In the genomic region with DNA sequence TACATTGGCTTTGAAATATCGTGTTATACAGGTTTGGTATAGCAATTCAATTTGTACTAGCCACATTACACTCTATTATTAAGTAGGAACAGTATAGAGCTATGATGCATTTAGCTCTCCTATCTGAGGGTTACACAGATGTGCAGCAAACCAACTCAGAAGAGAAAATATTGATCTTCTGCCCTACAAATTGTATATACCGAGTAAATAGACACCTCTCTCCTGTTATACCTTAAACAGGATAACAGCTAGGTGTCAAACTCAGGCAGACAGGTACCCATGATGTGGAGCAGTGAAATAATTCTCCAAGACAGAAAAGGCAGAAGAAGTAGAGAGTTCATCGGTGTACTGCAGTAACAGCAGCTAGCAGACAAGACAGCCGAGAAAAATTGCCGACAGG, we compare ENCODE assay signal across 8 mouse cellular contexts. TPM values are rescaled to one million over a fixed set of nuclear protein-coding genes. Genes with fewer than 3 reads are reported as not detected.
DNase-seq lines count a peak whose midpoint lies in the region; ATAC-seq and TF ChIP-seq lines count a peak whose summit lies in the region.

No protein-coding gene starts in this region.

- H3K27ac ChIP-seq in left cerebral cortex, adult 2 months, result peak overlapping the region; percentile 81; the same call in 1 of the 2 replicates
- H3K27ac ChIP-seq in forebrain, embryonic 12.5 days, result peak overlapping the region; percentile 47; the same call in 1 of the 2 replicates
- no peak overlapping the region for H3K27ac ChIP-seq in limb, embryonic 13.5 days
- H3K27ac ChIP-seq in neural tube, embryonic 14.5 days (ENCODE audit: low read depth, low read length), result peak overlapping the region; percentile 88

- ATAC-seq in forebrain, embryonic 12.5 days (ENCODE audit: low FRiP score), result no peak
- no peak for ATAC-seq in limb, embryonic 13.5 days (ENCODE audit: low FRiP score, low read depth)
- ATAC-seq in neural tube, embryonic 14.5 days (ENCODE audit: low read depth), result no peak

- H3K4me2 ChIP-seq in forebrain, embryonic 12.5 days, result peak overlapping the region; percentile 44
- peak overlapping the region; percentile 55 for H3K4me2 ChIP-seq in limb, embryonic 13.5 days (replicated peaks)
- peak overlapping the region; percentile 45 for H3K4me2 ChIP-seq in neural tube, embryonic 14.5 days (ENCODE audit: low read depth, low read length)

- WGBS in forebrain, embryonic 12.5 days, result 72% methylated on average over 5 of the region's 5 CpGs
- 76% methylated on average over 5 of the region's 5 CpGs for WGBS in limb, embryonic 13.5 days
- WGBS in neural tube, embryonic 14.5 days, result 59% methylated on average over 5 of the region's 5 CpGs

- H3K36me3 ChIP-seq in forebrain, embryonic 12.5 days (replicated peaks), result peaks cover 6% of the 10 kb centered on the region; the same call in 1 of the 2 replicates
- peaks cover 5% of the 10 kb centered on the region; the same call in 1 of the 2 replicates for H3K36me3 ChIP-seq in limb, embryonic 13.5 days
- no peaks in the 10 kb centered on the region for H3K36me3 ChIP-seq in neural tube, embryonic 14.5 days (ENCODE audit: control insufficient read depth, insufficient read depth, low read length)

- DNase-seq in left cerebral cortex, adult 2 months (ENCODE audit: extremely low spot score in 1 of 2, low spot score in 2 of 2), result no peak
- DNase-seq in left cerebral cortex, adult 8-10 months (ENCODE audit: low spot score in 2 of 2), result no peak
- no peak for DNase-seq in kidney, postnatal 36 days
- DNase-seq in gastrocnemius, postnatal 25 days, result no peak
- no peak for DNase-seq in urinary bladder, postnatal 14 days (ENCODE audit: low spot score)

- peak overlapping the region; percentile 43 for H3K4me3 ChIP-seq in left cerebral cortex, adult 2 months
- no peak overlapping the region for H3K4me3 ChIP-seq in forebrain, embryonic 12.5 days (replicated peaks)
- H3K4me3 ChIP-seq in limb, embryonic 13.5 days, result no peak overlapping the region
- peak overlapping the region; percentile 100; the same call in 1 of the 2 replicates for H3K4me3 ChIP-seq in neural tube, embryonic 14.5 days (ENCODE audit: low read depth, low read length)

- no peaks in the 10 kb centered on the region for H3K27me3 ChIP-seq in forebrain, embryonic 12.5 days
- H3K27me3 ChIP-seq in limb, embryonic 13.5 days, result no peaks in the 10 kb centered on the region
- no peaks in the 10 kb centered on the region for H3K27me3 ChIP-seq in neural tube, embryonic 14.5 days (ENCODE audit: control insufficient read depth, insufficient read depth, low read length)

- no peaks in the 10 kb centered on the region for H3K9me3 ChIP-seq in forebrain, embryonic 12.5 days
- H3K9me3 ChIP-seq in limb, embryonic 13.5 days, result no peaks in the 10 kb centered on the region
- no peaks in the 10 kb centered on the region for H3K9me3 ChIP-seq in neural tube, embryonic 14.5 days (ENCODE audit: control insufficient read depth, low read length)

- peaks cover 28% of the 10 kb centered on the region for H3K4me1 ChIP-seq in forebrain, embryonic 12.5 days
- peaks cover 41% of the 10 kb centered on the region for H3K4me1 ChIP-seq in limb, embryonic 13.5 days
- H3K4me1 ChIP-seq in neural tube, embryonic 14.5 days (ENCODE audit: control insufficient read depth, insufficient read depth, low read length), result peaks cover 30% of the 10 kb centered on the region

- intact Hi-C loops in left cerebral cortex, adult 2 months (cut with DNase I), result loop anchor here (5.0 kb wide), 1 partner anchor 232 kb away; no protein-coding TSS in a partner anchor

- no peak overlapping the region for H3K9ac ChIP-seq in forebrain, embryonic 12.5 days
- no peak overlapping the region for H3K9ac ChIP-seq in limb, embryonic 13.5 days
- 0 out of 2 replicates have a peak overlapping the region, but pooled peaks have one; percentile 16 for H3K9ac ChIP-seq in neural tube, embryonic 14.5 days (replicated peaks; ENCODE audit: low read depth, low read length)

- no peak for TF ChIP-seq CTCF in left cerebral cortex, adult 2 months (IDR thresholded peaks at IDR 0.05)

RNA-seq across cellular contexts. Expression of a gene that starts 0.9 kb away (rescaled TPM):
- 100 to 1,000 TPM; 194 to 209 TPM for total RNA-seq in left cerebral cortex, adult 2 months (2021)
- 100 to 1,000 TPM; 202 to 230 (median 218) TPM for total RNA-seq in left cerebral cortex, adult 8-10 months (2022)
- polyA plus RNA-seq in forebrain, embryonic 12.5 days (2016; fragmentation: Nextera tagmentation; extraction: Ambion mirVana), result 305 and 331 TPM in 2 replicates
- 173 and 184 TPM in 2 replicates for polyA plus RNA-seq in limb, embryonic 13.5 days (2015; fragmentation: Nextera tagmentation; extraction: Ambion mirVana)
- polyA plus RNA-seq in neural tube, embryonic 14.5 days (2014; fragmentation: Nextera tagmentation; extraction: Ambion mirVana), result 526 and 544 TPM in 2 replicates
- 10 to 100 TPM; 14.0 TPM for total RNA-seq in gastrocnemius, postnatal 25 days (2021)

RNA-seq across cellular contexts. Expression of a gene that starts 31.6 kb away (rescaled TPM):
- total RNA-seq in left cerebral cortex, adult 2 months (2021), result 1 to 10 TPM; 2.1 to 2.6 TPM
- total RNA-seq in left cerebral cortex, adult 8-10 months (2022), result 1 to 10 TPM; 2.3 to 4.3 (median 2.7) TPM
- polyA plus RNA-seq in forebrain, embryonic 12.5 days (2016; fragmentation: Nextera tagmentation; extraction: Ambion mirVana), result not detected in 2 replicates
- polyA plus RNA-seq in limb, embryonic 13.5 days (2015; fragmentation: Nextera tagmentation; extraction: Ambion mirVana), result 0.36 and 0.43 TPM in 2 replicates
- polyA plus RNA-seq in neural tube, embryonic 14.5 days (2014; fragmentation: Nextera tagmentation; extraction: Ambion mirVana), result not detected in 2 replicates
- total RNA-seq in gastrocnemius, postnatal 25 days (2021), result under 1 TPM; 0.15 to 0.21 TPM

RNA-seq across cellular contexts. Expression of a gene that starts 49.2 kb away (rescaled TPM):
- 1 to 10 TPM; 1.2 to 1.4 TPM for total RNA-seq in left cerebral cortex, adult 2 months (2021)
- 1 to 10 TPM in 3 of 4 experiments, under 1 TPM in 1; 0.76 to 2.3 (median 1.5) TPM for total RNA-seq in left cerebral cortex, adult 8-10 months (2022)
- 0.37 and 0.59 TPM in 2 replicates for polyA plus RNA-seq in forebrain, embryonic 12.5 days (2016; fragmentation: Nextera tagmentation; extraction: Ambion mirVana)
- polyA plus RNA-seq in limb, embryonic 13.5 days (2015; fragmentation: Nextera tagmentation; extraction: Ambion mirVana), result 1.2 and 1.7 TPM in 2 replicates
- 0.67 and 1.3 TPM in 2 replicates for polyA plus RNA-seq in neural tube, embryonic 14.5 days (2014; fragmentation: Nextera tagmentation; extraction: Ambion mirVana)
- under 1 TPM; 0.20 to 0.75 TPM for total RNA-seq in gastrocnemius, postnatal 25 days (2021)

Comparison
In these comparisons a context has a peak if more than half of its experiments do, and no peak if none do; other contexts are left out.
1. H3K4me3 ChIP-seq: peak in left cerebral cortex, adult 2 months (single experiment) and neural tube, embryonic 14.5 days (single experiment); none in forebrain, embryonic 12.5 days (single experiment) and limb, embryonic 13.5 days (single experiment).
2. RNA of a gene that starts 0.9 kb away (total RNA-seq): 202 to 230 TPM in left cerebral cortex, adult 8-10 months and 194 to 209 TPM in left cerebral cortex, adult 2 months; 14.0 TPM in gastrocnemius, postnatal 25 days; every median in the first group is over 10 times any median in the second.
3. Peak in every context shown above with its lines, with median percentiles within 50 percentile points of each other: H3K4me2 ChIP-seq.